Mouse (Mus musculus) stomach, postnatal 0 days (tissue): ENCODE results near the gene Sytl3. TPM values are rescaled to one million over a fixed set of nuclear protein-coding genes. Genes with fewer than 3 reads are reported as not detected.
"Not testable (repeated sequence)": the region's sequence is repeated elsewhere in the genome, so short reads cannot be mapped to it uniquely, and the experiment has no call there.

Experiments used
- ATAC-seq: fragments of 200-750 bp; cut with Nextera tagmentation; 2 replicates; pipeline ENCODE4 v1.8.0; 2017; ENCODE audit not compliant: low FRiP score, low TSS enrichment
- DNase-seq: peaks from one replicate; pipeline ENCODE4 v3.0.0-alpha.2; 2016; ENCODE audit warnings: low spot score
- H3K27ac ChIP-seq: fragments of 300-500 bp; sonication (generic); replicated peaks from 2 replicates; pipeline ENCODE4 v1.5.1; 2014; ENCODE audit warnings: mild to moderate bottlenecking, control low read depth
- H3K27me3 ChIP-seq: fragments of 300-500 bp; sonication (generic); 2 replicates; pipeline ENCODE4 v1.6.1; 2014; ENCODE audit warnings: low read length; ENCODE audit not compliant: control insufficient read depth, insufficient read depth
- H3K36me3 ChIP-seq: fragments of 300-500 bp; sonication (generic); 2 replicates; pipeline ENCODE4 v1.6.1; 2014; ENCODE audit warnings: low read length, mixed read lengths; ENCODE audit not compliant: control insufficient read depth, insufficient read depth
- H3K4me1 ChIP-seq: fragments of 300-500 bp; sonication (generic); replicated peaks from 2 replicates; pipeline ENCODE4 v1.6.1; 2014; ENCODE audit warnings: antibody characterized with exemption; ENCODE audit not compliant: control insufficient read depth, insufficient read depth
- H3K4me2 ChIP-seq: fragments of 300-500 bp; sonication (generic); replicated peaks from 2 replicates; pipeline ENCODE4 v1.6.1; 2014; ENCODE audit warnings: low read depth, mild to moderate bottlenecking, control low read depth, moderate library complexity
- H3K4me3 ChIP-seq: fragments of 300-500 bp; sonication (generic); 2 replicates; pipeline ENCODE4 v1.5.1; 2014; ENCODE audit warnings: low read depth, low read length, control low read depth
- H3K9ac ChIP-seq: fragments of 300-500 bp; sonication (generic); 2 replicates; pipeline ENCODE4 v1.6.1; 2014; ENCODE audit warnings: mild to moderate bottlenecking, low read length, control low read depth, mixed read lengths
- H3K9me3 ChIP-seq: fragments of 300-500 bp; sonication (generic); 2 replicates; pipeline ENCODE4 v1.6.1; 2016; ENCODE audit warnings: low read length; ENCODE audit not compliant: control insufficient read depth
- CTCF ChIP-seq: IDR thresholded peaks from 2 replicates; pipeline ENCODE4 v1.5.1; 2016; ENCODE audit warnings: antibody characterized with exemption, low read depth, mild to moderate bottlenecking, moderate library complexity
- WGBS: fragments of 180-500 bp; shearing (Covaris S2); extraction: QIAGEN DNeasy Blood & Tissue Kit; methylation state at CpG from one replicate; pipeline ENCODE4 v1.1.7; 2014; 5-methylcytosine and 5-hydroxymethylcytosine counted together
- polyA plus RNA-seq: library from polyadenylated mRNA; unstranded; fragments of >200 nt; fragmentation: Nextera tagmentation; extraction: Ambion mirVana; gene quantifications from 2 replicates; pipeline ENCODE4 v1.2.1, GENCODE M21; 2015

Gene Sytl3
- polyA plus RNA-seq, 1 experiment from 2014 or later: 0.99 TPM

DNA sequence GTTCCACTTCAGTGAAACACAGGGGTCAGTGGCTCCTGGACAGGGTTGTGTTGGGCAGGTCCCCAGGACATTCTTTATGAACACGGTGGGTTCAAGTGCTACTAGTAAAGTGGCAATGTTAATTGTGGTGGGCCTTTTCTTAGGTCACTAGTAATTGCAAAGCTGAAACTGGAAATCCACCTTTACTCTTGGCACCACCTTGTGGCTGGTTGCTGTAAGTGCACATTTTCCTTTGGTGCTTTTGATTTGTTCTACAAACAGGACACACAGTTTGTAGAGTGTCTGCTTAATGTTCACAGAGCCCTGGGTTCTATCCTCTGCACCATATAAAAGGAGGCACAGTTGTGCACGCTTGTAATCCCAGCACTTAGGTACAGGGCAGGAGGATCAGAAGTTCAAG lies 32.7 kb downstream of the Sytl3 start:
- H3K27me3 ChIP-seq, H3K9ac ChIP-seq, H3K4me2 ChIP-seq, H3K27ac ChIP-seq, H3K4me3 ChIP-seq, H3K36me3 ChIP-seq, H3K4me1 ChIP-seq, ATAC-seq, H3K9me3 ChIP-seq: not testable (repeated sequence)
- WGBS: 2% methylated on average over 2 of the region's 2 CpGs
- TF ChIP-seq CTCF: peak; percentile 82
- peak; percentile 45 for DNase-seq

- 79% methylated on average over 9 of the region's 9 CpGs for WGBS
These were observed 36.8 kb downstream of the Sytl3 start for GRCm38 (mm10) chr17:6695712-6696111.

GRCm38 (mm10) chr17:6696521-6696920 lies 37.6 kb downstream of the Sytl3 start:
- not testable (repeated sequence) for H3K27me3 ChIP-seq, H3K4me1 ChIP-seq, H3K36me3 ChIP-seq, ATAC-seq, H3K4me2 ChIP-seq, H3K4me3 ChIP-seq, H3K9ac ChIP-seq, H3K27ac ChIP-seq, H3K9me3 ChIP-seq
- 58% methylated on average over 7 of the region's 8 CpGs for WGBS
- DNase-seq: peak; percentile 12

More at GRCm38 (mm10) chr17:6695712-6696111, 36.8 kb downstream of the Sytl3 start:
- H3K36me3 ChIP-seq, H3K9ac ChIP-seq, ATAC-seq, H3K4me2 ChIP-seq, H3K9me3 ChIP-seq, H3K27ac ChIP-seq, H3K27me3 ChIP-seq, DNase-seq, H3K4me3 ChIP-seq, H3K4me1 ChIP-seq: not testable (repeated sequence)

GRCm38 (mm10) chr17:6697224-6697775 lies 38.4 kb downstream of the Sytl3 start:
- ATAC-seq (peak; percentile 82), DNase-seq (peak; percentile 22)
- 57% methylated on average over 2 of the region's 4 CpGs for WGBS
- not testable (repeated sequence) for H3K36me3 ChIP-seq, H3K27me3 ChIP-seq, H3K4me1 ChIP-seq, H3K4me3 ChIP-seq, H3K9me3 ChIP-seq, H3K9ac ChIP-seq, H3K4me2 ChIP-seq, H3K27ac ChIP-seq
- TF ChIP-seq CTCF: peak; percentile 68

- not testable (repeated sequence) for H3K9me3 ChIP-seq, H3K4me2 ChIP-seq, H3K9ac ChIP-seq, H3K27me3 ChIP-seq, H3K4me1 ChIP-seq, H3K36me3 ChIP-seq, H3K27ac ChIP-seq, H3K4me3 ChIP-seq
- DNase-seq (peak; percentile 54), ATAC-seq (0 out of 2 replicates have a peak, but pooled peaks have one; percentile 38)
- 74% methylated on average over 8 of the region's 9 CpGs for WGBS
These were observed 40.6 kb downstream of the Sytl3 start for GRCm38 (mm10) chr17:6699502-6699901.

DNA sequence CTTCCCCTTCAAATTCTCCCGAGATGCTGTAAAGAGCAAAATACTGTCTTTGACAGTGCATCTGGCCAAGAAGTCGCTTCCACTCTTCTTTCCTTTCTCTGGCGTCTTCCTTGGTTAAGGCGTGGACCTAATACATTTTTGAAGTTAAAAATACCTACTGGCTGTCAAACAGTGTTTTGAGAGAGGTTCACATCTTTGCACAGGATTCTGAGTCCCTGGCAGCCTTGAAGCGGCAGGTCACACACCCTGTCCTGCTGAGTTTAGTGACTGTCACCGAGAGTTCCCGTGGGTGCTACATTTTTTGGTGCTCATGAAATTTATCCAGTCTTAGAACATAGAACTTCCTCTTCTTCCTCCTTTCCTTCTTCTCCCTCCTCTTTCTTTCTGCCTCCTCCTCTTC lies 41.2 kb downstream of the Sytl3 start:
- H3K27me3 ChIP-seq, H3K4me1 ChIP-seq, H3K9me3 ChIP-seq, H3K36me3 ChIP-seq, H3K9ac ChIP-seq, ATAC-seq, H3K27ac ChIP-seq, H3K4me2 ChIP-seq, H3K4me3 ChIP-seq: not testable (repeated sequence)
- peak; percentile 12 for DNase-seq
- WGBS: 65% methylated on average over 3 of the region's 7 CpGs

- not testable (repeated sequence) for ATAC-seq, H3K9ac ChIP-seq, H3K36me3 ChIP-seq, H3K27ac ChIP-seq, H3K4me2 ChIP-seq, DNase-seq, H3K9me3 ChIP-seq, H3K27me3 ChIP-seq, H3K4me1 ChIP-seq, H3K4me3 ChIP-seq
- WGBS: 37% methylated on average over 2 of the region's 8 CpGs
These were observed 43.8 kb downstream of the Sytl3 start for GRCm38 (mm10) chr17:6702625-6703221.

GRCm38 (mm10) chr17:6703381-6704270 lies 44.7 kb downstream of the Sytl3 start:
- ATAC-seq, H3K4me2 ChIP-seq, H3K27ac ChIP-seq, H3K9ac ChIP-seq, H3K4me3 ChIP-seq, H3K27me3 ChIP-seq, H3K4me1 ChIP-seq, H3K9me3 ChIP-seq, H3K36me3 ChIP-seq: not testable (repeated sequence)
- 38% methylated on average over 6 of the region's 9 CpGs for WGBS
- peak; percentile 7 for DNase-seq
